Mouse (Mus musculus): ENCODE measurements at regions not wholly inside any gene's neighbourhood (a gene's known extent, or its start where the extent isn't known, plus 50 kb on each side); places are given as distances from the start of the nearest gene placed in this dataset.

GRCm38 (mm10) chr9:83283249-83283648, 136.8 kb upstream of the Hmgn3 start:
- Histone ChIP-seq H3K4me3 (replicated peaks; ENCODE audit: low read length) (no peak overlapping the region), H3K27ac (ENCODE audit: low read length) (no peak overlapping the region), H3K9ac (replicated peaks; ENCODE audit: low read depth, low read length) (no peak overlapping the region), H3K9me3 (ENCODE audit: control insufficient read depth, low read length) (no peaks in the 10 kb centered on the region), H3K4me2 (ENCODE audit: low read length) (no peak overlapping the region), H3K27me3 (replicated peaks; ENCODE audit: control insufficient read depth, insufficient read depth, low read length) (no peaks in the 10 kb centered on the region), H3K4me1 (replicated peaks; ENCODE audit: control insufficient read depth, insufficient read depth, low read length) (no peaks in the 10 kb centered on the region), H3K36me3 (ENCODE audit: control insufficient read depth, insufficient read depth) (no peaks in the 10 kb centered on the region)
- ATAC-seq = no peak
- 73% methylated on average over 8 of the region's 8 CpGs for WGBS

GRCm38 (mm10) chr9:83277791-83278190, 131.3 kb upstream of the Hmgn3 start:
- H3K4me1 ChIP-seq (replicated peaks; ENCODE audit: control insufficient read depth, insufficient read depth, low read length) = 0 out of 2 replicates have a peak, but pooled peaks cover 2% of the 10 kb centered on the region
- H3K4me3 ChIP-seq (replicated peaks; ENCODE audit: low read length) = no peak overlapping the region
- no peak for ATAC-seq
- 84% methylated on average over 5 of the region's 5 CpGs for WGBS
- no peaks in the 10 kb centered on the region for H3K36me3 ChIP-seq (ENCODE audit: control insufficient read depth, insufficient read depth)
- no peak overlapping the region for H3K4me2 ChIP-seq (ENCODE audit: low read length)
- no peaks in the 10 kb centered on the region for H3K9me3 ChIP-seq (ENCODE audit: control insufficient read depth, low read length)
- no peaks in the 10 kb centered on the region for H3K27me3 ChIP-seq (replicated peaks; ENCODE audit: control insufficient read depth, insufficient read depth, low read length)
- no peak overlapping the region for H3K9ac ChIP-seq (replicated peaks; ENCODE audit: low read depth, low read length)
- no peak overlapping the region for H3K27ac ChIP-seq (ENCODE audit: low read length)

DNA sequence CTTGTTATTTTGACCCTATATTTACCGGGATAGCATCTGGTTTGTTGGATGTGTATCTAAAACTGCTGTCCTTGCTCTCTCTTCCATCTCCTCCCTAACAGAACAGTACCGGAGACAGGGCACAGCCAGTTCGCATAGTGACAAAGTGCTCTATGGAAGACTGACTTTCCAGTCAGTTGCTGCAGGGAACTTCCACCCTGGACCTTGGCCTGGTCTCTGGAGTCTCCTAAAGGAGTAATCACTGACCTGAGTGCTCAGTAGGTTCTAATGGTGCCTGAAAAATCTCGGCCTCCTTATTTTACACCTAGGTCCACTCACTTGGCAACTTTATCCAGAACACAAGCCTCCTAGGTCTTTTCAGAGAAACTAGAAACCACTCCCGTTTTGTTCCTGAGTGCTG, 130.9 kb upstream of the Hmgn3 start:
- Histone ChIP-seq H3K4me2 (ENCODE audit: low read length) (no peak overlapping the region), H3K4me1 (replicated peaks; ENCODE audit: control insufficient read depth, insufficient read depth, low read length) (0 out of 2 replicates have a peak, but pooled peaks cover 2% of the 10 kb centered on the region), H3K9ac (replicated peaks; ENCODE audit: low read depth, low read length) (no peak overlapping the region), H3K27me3 (replicated peaks; ENCODE audit: control insufficient read depth, insufficient read depth, low read length) (no peaks in the 10 kb centered on the region), H3K4me3 (replicated peaks; ENCODE audit: low read length) (no peak overlapping the region), H3K9me3 (ENCODE audit: control insufficient read depth, low read length) (no peaks in the 10 kb centered on the region), H3K36me3 (ENCODE audit: control insufficient read depth, insufficient read depth) (no peaks in the 10 kb centered on the region), H3K27ac (ENCODE audit: low read length) (no peak overlapping the region)
- 85% methylated on average over 5 of the region's 5 CpGs for WGBS
- ATAC-seq = no peak

GRCm38 (mm10) chr9:83276291-83276690, 129.8 kb upstream of the Hmgn3 start:
- no peaks in the 10 kb centered on the region for H3K27me3 ChIP-seq (replicated peaks; ENCODE audit: control insufficient read depth, insufficient read depth, low read length)
- no peaks in the 10 kb centered on the region for H3K9me3 ChIP-seq (ENCODE audit: control insufficient read depth, low read length)
- 81% methylated on average over 5 of the region's 5 CpGs for WGBS
- H3K36me3 ChIP-seq (ENCODE audit: control insufficient read depth, insufficient read depth) = no peaks in the 10 kb centered on the region
- ATAC-seq = no peak
- 0 out of 2 replicates have a peak, but pooled peaks cover 2% of the 10 kb centered on the region for H3K4me1 ChIP-seq (replicated peaks; ENCODE audit: control insufficient read depth, insufficient read depth, low read length)
- H3K4me2 ChIP-seq (ENCODE audit: low read length) = no peak overlapping the region
- H3K27ac ChIP-seq (ENCODE audit: low read length) = no peak overlapping the region
- no peak overlapping the region for H3K4me3 ChIP-seq (replicated peaks; ENCODE audit: low read length)
- H3K9ac ChIP-seq (replicated peaks; ENCODE audit: low read depth, low read length) = no peak overlapping the region

- no peaks in the 10 kb centered on the region for H3K27me3 ChIP-seq (replicated peaks; ENCODE audit: control insufficient read depth, insufficient read depth, low read length)
- no peak overlapping the region for H3K27ac ChIP-seq (ENCODE audit: low read length)
- no peak for ATAC-seq
- no peak overlapping the region for H3K4me2 ChIP-seq (ENCODE audit: low read length)
- no peak overlapping the region for H3K9ac ChIP-seq (replicated peaks; ENCODE audit: low read depth, low read length)
- H3K9me3 ChIP-seq (ENCODE audit: control insufficient read depth, low read length) = no peaks in the 10 kb centered on the region
- H3K36me3 ChIP-seq (ENCODE audit: control insufficient read depth, insufficient read depth) = no peaks in the 10 kb centered on the region
- 77% methylated on average over 9 of the region's 9 CpGs for WGBS
- no peak overlapping the region for H3K4me3 ChIP-seq (replicated peaks; ENCODE audit: low read length)
- 0 out of 2 replicates have a peak, but pooled peaks cover 2% of the 10 kb centered on the region for H3K4me1 ChIP-seq (replicated peaks; ENCODE audit: control insufficient read depth, insufficient read depth, low read length)
These were observed 127.0 kb upstream of the Hmgn3 start for GRCm38 (mm10) chr9:83273361-83273975.

DNA sequence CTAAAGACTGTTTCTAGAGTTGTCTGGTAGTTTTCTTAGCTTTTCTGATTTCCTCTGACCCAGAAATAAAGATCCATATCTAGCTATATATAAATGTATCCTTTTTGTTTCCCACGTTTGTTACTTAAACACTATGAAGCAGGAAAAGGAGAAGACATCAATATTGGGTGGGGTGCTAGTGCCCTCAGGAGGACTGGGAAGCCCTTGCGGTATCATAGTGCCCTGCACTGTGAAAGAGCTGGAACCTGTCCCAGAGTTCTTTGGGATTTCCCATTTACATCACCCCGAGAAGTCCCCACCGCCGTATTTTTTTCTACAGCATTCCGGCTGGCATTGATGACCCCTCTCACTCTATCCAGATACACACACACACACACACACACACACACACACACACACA, 119.3 kb upstream of the Hmgn3 start:
- Histone ChIP-seq H3K9me3 (ENCODE audit: control insufficient read depth, low read length) (no peaks in the 10 kb centered on the region), H3K4me1 (replicated peaks; ENCODE audit: control insufficient read depth, insufficient read depth, low read length) (no peaks in the 10 kb centered on the region), H3K36me3 (ENCODE audit: control insufficient read depth, insufficient read depth) (no peaks in the 10 kb centered on the region), H3K9ac (replicated peaks; ENCODE audit: low read depth, low read length) (no peak overlapping the region), H3K27me3 (replicated peaks; ENCODE audit: control insufficient read depth, insufficient read depth, low read length) (no peaks in the 10 kb centered on the region), H3K27ac (ENCODE audit: low read length) (no peak overlapping the region), H3K4me3 (replicated peaks; ENCODE audit: low read length) (no peak overlapping the region), H3K4me2 (ENCODE audit: low read length) (no peak overlapping the region)
- ATAC-seq = no peak
- 58% methylated on average over 6 of the region's 6 CpGs for WGBS

DNA sequence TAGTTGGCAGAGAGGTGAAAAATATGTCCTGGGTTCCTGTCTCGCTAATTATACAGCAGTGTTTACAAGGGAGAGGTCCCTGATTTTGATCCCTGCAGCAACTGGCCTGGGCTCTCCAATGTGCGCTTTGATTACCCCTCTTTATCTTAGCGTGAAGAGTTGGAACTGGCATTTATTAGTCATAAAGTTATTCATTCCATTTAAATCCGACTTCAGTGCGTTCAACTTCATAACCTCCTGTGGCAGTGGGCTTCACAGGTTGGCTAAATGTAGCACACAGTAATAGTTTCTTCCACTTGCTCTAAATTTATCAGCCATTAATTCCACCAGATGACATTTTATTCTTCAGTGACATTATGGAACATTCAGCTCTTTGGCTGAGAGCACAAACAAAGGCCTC, 113.0 kb upstream of the Hmgn3 start:
- WGBS = 73% methylated on average over 5 of the region's 5 CpGs
- ATAC-seq = no peak
- Histone ChIP-seq H3K4me1 (replicated peaks; ENCODE audit: control insufficient read depth, insufficient read depth, low read length) (no peaks in the 10 kb centered on the region), H3K9ac (replicated peaks; ENCODE audit: low read depth, low read length) (no peak overlapping the region), H3K27ac (ENCODE audit: low read length) (no peak overlapping the region), H3K36me3 (ENCODE audit: control insufficient read depth, insufficient read depth) (no peaks in the 10 kb centered on the region), H3K4me2 (ENCODE audit: low read length) (no peak overlapping the region), H3K27me3 (replicated peaks; ENCODE audit: control insufficient read depth, insufficient read depth, low read length) (no peaks in the 10 kb centered on the region), H3K9me3 (ENCODE audit: control insufficient read depth, low read length) (no peaks in the 10 kb centered on the region), H3K4me3 (replicated peaks; ENCODE audit: low read length) (no peak overlapping the region)

- WGBS = 80% methylated on average over 3 of the region's 3 CpGs
- Histone ChIP-seq H3K4me1 (replicated peaks; ENCODE audit: control insufficient read depth, insufficient read depth, low read length) (no peaks in the 10 kb centered on the region), H3K4me3 (replicated peaks; ENCODE audit: low read length) (no peak overlapping the region), H3K9me3 (ENCODE audit: control insufficient read depth, low read length) (no peaks in the 10 kb centered on the region), H3K9ac (replicated peaks; ENCODE audit: low read depth, low read length) (no peak overlapping the region), H3K4me2 (ENCODE audit: low read length) (no peak overlapping the region), H3K36me3 (ENCODE audit: control insufficient read depth, insufficient read depth) (no peaks in the 10 kb centered on the region), H3K27ac (ENCODE audit: low read length) (no peak overlapping the region), H3K27me3 (replicated peaks; ENCODE audit: control insufficient read depth, insufficient read depth, low read length) (no peaks in the 10 kb centered on the region)
- no peak for ATAC-seq
These were observed 112.5 kb upstream of the Hmgn3 start for GRCm38 (mm10) chr9:83258986-83259385.

DNA sequence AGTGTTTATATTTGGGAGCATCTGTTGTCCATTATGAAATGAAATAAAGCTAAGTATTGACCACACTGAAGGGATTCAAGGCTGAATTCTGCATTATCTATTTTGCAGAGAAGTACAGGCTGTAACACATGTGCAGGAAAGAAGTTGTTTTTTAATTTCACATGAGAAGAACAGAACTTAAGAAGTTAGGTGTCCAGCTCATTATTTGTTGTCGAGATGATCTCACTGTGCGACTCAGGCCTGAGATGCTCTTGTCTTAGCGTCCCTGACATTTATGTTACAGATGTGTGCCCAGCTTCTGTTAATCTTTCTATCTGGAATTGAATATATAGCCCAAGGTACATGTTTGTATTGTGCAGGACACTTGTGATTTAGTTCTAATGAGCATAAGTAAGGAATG, 112.0 kb upstream of the Hmgn3 start:
- H3K4me1 ChIP-seq (replicated peaks; ENCODE audit: control insufficient read depth, insufficient read depth, low read length) = no peaks in the 10 kb centered on the region
- 92% methylated on average over 3 of the region's 3 CpGs for WGBS
- H3K4me2 ChIP-seq (ENCODE audit: low read length) = no peak overlapping the region
- H3K9ac ChIP-seq (replicated peaks; ENCODE audit: low read depth, low read length) = no peak overlapping the region
- no peak for ATAC-seq
- H3K4me3 ChIP-seq (replicated peaks; ENCODE audit: low read length) = no peak overlapping the region
- H3K27ac ChIP-seq (ENCODE audit: low read length) = no peak overlapping the region
- no peaks in the 10 kb centered on the region for H3K27me3 ChIP-seq (replicated peaks; ENCODE audit: control insufficient read depth, insufficient read depth, low read length)
- no peaks in the 10 kb centered on the region for H3K36me3 ChIP-seq (ENCODE audit: control insufficient read depth, insufficient read depth)
- no peaks in the 10 kb centered on the region for H3K9me3 ChIP-seq (ENCODE audit: control insufficient read depth, low read length)

DNA sequence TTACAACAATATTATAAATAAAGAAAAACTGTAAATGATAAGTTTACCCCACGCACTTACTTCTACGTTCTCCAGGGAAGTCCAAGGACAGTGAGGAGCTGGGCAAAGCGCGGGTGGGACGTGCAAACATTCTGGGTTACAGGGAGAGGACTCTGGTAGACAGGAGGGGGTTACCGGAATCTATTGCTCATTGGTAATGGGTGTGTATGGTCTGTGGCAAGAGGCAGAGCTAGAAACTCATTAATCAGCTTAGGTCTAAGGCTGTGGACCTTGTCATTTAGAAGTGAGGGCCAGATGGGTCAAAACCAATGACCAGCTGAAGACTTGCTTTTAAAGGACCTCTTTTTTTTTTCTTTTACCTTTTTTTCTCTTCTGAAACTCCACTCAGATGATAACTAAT, 107.9 kb upstream of the Hmgn3 start:
- no peaks in the 10 kb centered on the region for H3K9me3 ChIP-seq (ENCODE audit: control insufficient read depth, low read length)

More for the DNA sequence above, 107.9 kb upstream of the Hmgn3 start:
- H3K4me1 ChIP-seq (replicated peaks; ENCODE audit: control insufficient read depth, insufficient read depth, low read length) = no peaks in the 10 kb centered on the region
- H3K4me2 ChIP-seq (ENCODE audit: low read length) = no peak overlapping the region
- H3K36me3 ChIP-seq (ENCODE audit: control insufficient read depth, insufficient read depth) = no peaks in the 10 kb centered on the region
- no peak for ATAC-seq
- H3K27me3 ChIP-seq (replicated peaks; ENCODE audit: control insufficient read depth, insufficient read depth, low read length) = no peaks in the 10 kb centered on the region
- H3K9ac ChIP-seq (replicated peaks; ENCODE audit: low read depth, low read length) = no peak overlapping the region
- no peak overlapping the region for H3K27ac ChIP-seq (ENCODE audit: low read length)
- WGBS = 98% methylated on average over 6 of the region's 6 CpGs
- no peak overlapping the region for H3K4me3 ChIP-seq (replicated peaks; ENCODE audit: low read length)
